Comparison of ENCODE assay signal across 17 mouse cellular contexts in the genomic region with DNA sequence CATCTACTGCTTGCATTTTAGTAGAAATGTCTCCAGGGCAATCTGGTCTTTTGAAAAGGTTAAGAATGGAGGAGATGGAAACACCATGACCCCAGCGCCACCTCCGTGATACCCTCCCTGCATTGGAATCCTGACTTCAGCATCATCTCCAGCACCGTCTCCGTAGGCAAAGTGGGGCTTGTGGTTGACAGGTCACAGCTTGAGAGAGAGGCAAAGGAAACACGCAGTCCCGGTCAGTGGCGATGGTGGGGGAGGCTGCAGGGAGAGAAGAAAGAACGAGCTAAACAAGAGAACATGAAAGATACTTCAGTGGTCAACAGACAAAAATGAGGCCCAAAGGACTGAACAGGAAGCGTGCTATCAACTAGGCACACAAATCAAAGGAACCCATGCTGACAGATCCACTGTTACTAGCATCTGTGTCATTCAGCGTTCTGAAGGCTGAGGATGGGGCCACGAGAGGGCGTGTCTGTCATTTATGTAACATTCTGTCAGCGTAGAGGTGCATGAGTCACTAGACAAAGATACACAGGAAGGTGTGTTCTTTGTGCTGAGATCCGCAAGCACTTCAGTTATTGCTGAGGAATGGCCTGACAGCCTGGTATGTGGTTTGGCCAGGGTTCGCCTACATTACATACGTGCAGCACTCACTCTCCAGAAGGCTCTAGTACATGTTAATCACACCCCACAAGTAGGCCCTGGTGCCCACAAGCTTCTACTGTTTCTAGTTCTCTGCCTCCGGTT. TPM values are rescaled to one million over a fixed set of nuclear protein-coding genes. Genes with fewer than 3 reads are reported as not detected.
DNase-seq lines count a peak whose midpoint lies in the region; ATAC-seq and TF ChIP-seq lines count a peak whose summit lies in the region.
"Had no signal": no experiment of that assay in that cellular context is flagged by ENCODE, and none has a peak within 500 bp of the region (broad histone marks: within the 10 kb centered on the region; RNA-seq: fewer than 3 reads in every experiment).

No protein-coding gene starts in this region.

- no peak overlapping the region for H3ac ChIP-seq in C2C12 (ENCODE audit: control insufficient read depth, insufficient read length, low read depth)

- H3K4me1 ChIP-seq in intestine, embryonic 16.5 days (ENCODE audit: control insufficient read depth, insufficient read depth, low read length): peaks cover 6% of the 10 kb centered on the region; the same call in 1 of the 2 replicates
- H3K4me1 ChIP-seq in midbrain, embryonic 15.5 days: no peaks in the 10 kb centered on the region
- no peaks in the 10 kb centered on the region for H3K4me1 ChIP-seq in hindbrain, embryonic 16.5 days (ENCODE audit: control insufficient read depth, insufficient read depth, low read depth, low read length)
- H3K4me1 ChIP-seq: hindbrain, embryonic 12.5 days; liver, embryonic 15.5 days had no signal

- H3K79me3 ChIP-seq in C2C12 (ENCODE audit: low read depth): no peaks in the 10 kb centered on the region

- no peak overlapping the region for H3K9ac ChIP-seq in intestine, embryonic 16.5 days (ENCODE audit: low read depth, low read length)
- no peak overlapping the region for H3K9ac ChIP-seq in midbrain, embryonic 15.5 days
- no peak overlapping the region for H3K9ac ChIP-seq in hindbrain, embryonic 16.5 days (ENCODE audit: low read depth, low read length)
- H3K9ac ChIP-seq: forebrain, postnatal 0 days; hindbrain, embryonic 12.5 days; liver, embryonic 15.5 days had no signal

- H3K27ac ChIP-seq in intestine, embryonic 16.5 days (ENCODE audit: low read length): no peak overlapping the region
- H3K27ac ChIP-seq in midbrain, embryonic 15.5 days: no peak overlapping the region
- no peak overlapping the region for H3K27ac ChIP-seq in hindbrain, embryonic 16.5 days (ENCODE audit: low read depth, low read length)
- H3K27ac ChIP-seq: hindbrain, embryonic 12.5 days; liver, embryonic 15.5 days had no signal

- WGBS in intestine, embryonic 16.5 days: 66% methylated on average over 17 of the region's 17 CpGs
- WGBS in midbrain, embryonic 15.5 days: 86% methylated on average over 17 of the region's 17 CpGs
- WGBS in hindbrain, embryonic 16.5 days: 80% methylated on average over 17 of the region's 17 CpGs

- DNase-seq in 3T3-L1 (ENCODE audit: low read depth, low spot score): peak; percentile 34
- peak; percentile 44 to 62 for DNase-seq in lung, postnatal 4 days
- no peak for DNase-seq in gastrocnemius, adult 8-10 months (ENCODE audit: low spot score in 2 of 2)
- DNase-seq: adrenal gland, adult 2 months; embryo, embryonic 11 days; forebrain, postnatal 0 days; kidney, postnatal 14 days; thymus, adult 2 months had no signal

- no peaks in the 10 kb centered on the region for H3K9me3 ChIP-seq in intestine, embryonic 16.5 days (ENCODE audit: control insufficient read depth, low read length)
- no peaks in the 10 kb centered on the region for H3K9me3 ChIP-seq in midbrain, embryonic 15.5 days
- H3K9me3 ChIP-seq in hindbrain, embryonic 16.5 days (ENCODE audit: control insufficient read depth, low read length): no peaks in the 10 kb centered on the region
- H3K9me3 ChIP-seq: hindbrain, embryonic 12.5 days; liver, embryonic 15.5 days had no signal

- H3K36me3 ChIP-seq in C2C12 (ENCODE audit: control insufficient read depth, insufficient read depth): no peaks in the 10 kb centered on the region
- no peaks in the 10 kb centered on the region for H3K36me3 ChIP-seq in intestine, embryonic 16.5 days (ENCODE audit: control insufficient read depth, insufficient read depth, low read length)
- H3K36me3 ChIP-seq in midbrain, embryonic 15.5 days (replicated peaks): no peaks in the 10 kb centered on the region
- H3K36me3 ChIP-seq in hindbrain, embryonic 16.5 days (ENCODE audit: control insufficient read depth, insufficient read depth, low read length): no peaks in the 10 kb centered on the region
- H3K36me3 ChIP-seq: G1E; hindbrain, embryonic 12.5 days; liver, embryonic 15.5 days had no signal

- no peaks in the 10 kb centered on the region for H3K27me3 ChIP-seq in C2C12 (ENCODE audit: control insufficient read depth, insufficient read depth, insufficient read length)
- no peaks in the 10 kb centered on the region for H3K27me3 ChIP-seq in intestine, embryonic 16.5 days (replicated peaks; ENCODE audit: control insufficient read depth, insufficient read depth, low read length)
- H3K27me3 ChIP-seq in midbrain, embryonic 15.5 days (replicated peaks): no peaks in the 10 kb centered on the region
- H3K27me3 ChIP-seq in hindbrain, embryonic 16.5 days (replicated peaks; ENCODE audit: control insufficient read depth, insufficient read depth, low read length): no peaks in the 10 kb centered on the region
- H3K27me3 ChIP-seq: hindbrain, embryonic 12.5 days; liver, embryonic 15.5 days had no signal

- H3K4me2 ChIP-seq in intestine, embryonic 16.5 days (ENCODE audit: low read depth, low read length): no peak overlapping the region
- H3K4me2 ChIP-seq in midbrain, embryonic 15.5 days: no peak overlapping the region
- H3K4me2 ChIP-seq in hindbrain, embryonic 16.5 days (ENCODE audit: low read length): no peak overlapping the region
- H3K4me2 ChIP-seq: hindbrain, embryonic 12.5 days; liver, embryonic 15.5 days had no signal

- peak; percentile 81 for ATAC-seq in intestine, embryonic 16.5 days
- ATAC-seq in midbrain, embryonic 15.5 days (replicated peaks): no peak
- ATAC-seq in hindbrain, embryonic 16.5 days: no peak
- ATAC-seq: forebrain, postnatal 0 days had no signal

- TF ChIP-seq CTCF in C2C12 (IDR thresholded peaks at IDR 0.05; ENCODE audit: control insufficient read depth, insufficient read depth, insufficient read length): no peak

- no peaks in the 10 kb centered on the region for H3K79me2 ChIP-seq in C2C12 (ENCODE audit: control insufficient read depth, insufficient read depth)

- no peak overlapping the region for H3K4me3 ChIP-seq in C2C12 (ENCODE audit: insufficient read depth, poor library complexity, severe bottlenecking)
- H3K4me3 ChIP-seq in intestine, embryonic 16.5 days (ENCODE audit: low read length): no peak overlapping the region
- H3K4me3 ChIP-seq in midbrain, embryonic 15.5 days: no peak overlapping the region
- H3K4me3 ChIP-seq in hindbrain, embryonic 16.5 days (ENCODE audit: low read length): no peak overlapping the region
- H3K4me3 ChIP-seq: hindbrain, embryonic 12.5 days; liver, embryonic 15.5 days had no signal

TF ChIP-seq in C2C12, 6 proteins besides CTCF, POLR2A, EP300 and RAD21:
- TF ChIP-seq USF1 (IDR thresholded peaks at IDR 0.05; ENCODE audit: low read depth): no peak
- peak; percentile 66 for TF ChIP-seq MAX (IDR thresholded peaks at IDR 0.05)
- TF ChIP-seq MYOG (IDR thresholded peaks at IDR 0.05; ENCODE audit: control insufficient read depth, extremely low read depth, insufficient read length): no peak

RNA-seq across cellular contexts. Expression of gene Krt31, which starts 17.1 kb away (rescaled TPM):
- not detected for polyA plus RNA-seq in C2C12 (2012; fragmentation: generic; extraction: Trizol)
- polyA plus RNA-seq in intestine, embryonic 16.5 days (2015; fragmentation: Nextera tagmentation; extraction: Ambion mirVana): not detected in 2 replicates
- not detected in 2 replicates for polyA plus RNA-seq in midbrain, embryonic 15.5 days (2015; fragmentation: Nextera tagmentation; extraction: Ambion mirVana)
- not detected in 2 replicates for polyA plus RNA-seq in hindbrain, embryonic 16.5 days (2015; fragmentation: Nextera tagmentation; extraction: Ambion mirVana)
- total RNA-seq in gastrocnemius, adult 8-10 months (2022): not detected
- total RNA-seq: adrenal gland, adult 2 months; forebrain, postnatal 0 days; G1E; left cerebral cortex, postnatal 14 days; neutrophil, adult 5-6 weeks had no signal
- polyA plus RNA-seq: adrenal gland, adult 2 months; forebrain, postnatal 0 days; G1E; hindbrain, embryonic 12.5 days; liver, embryonic 15.5 days had no signal

RNA-seq across cellular contexts. Expression of gene Krt32, which starts 20.6 kb away (rescaled TPM):
- not detected for polyA plus RNA-seq in C2C12 (2012; fragmentation: generic; extraction: Trizol)
- not detected in 2 replicates for polyA plus RNA-seq in intestine, embryonic 16.5 days (2015; fragmentation: Nextera tagmentation; extraction: Ambion mirVana)
- polyA plus RNA-seq in midbrain, embryonic 15.5 days (2015; fragmentation: Nextera tagmentation; extraction: Ambion mirVana): not detected in 2 replicates
- not detected in 2 replicates for polyA plus RNA-seq in hindbrain, embryonic 16.5 days (2015; fragmentation: Nextera tagmentation; extraction: Ambion mirVana)
- not detected for total RNA-seq in gastrocnemius, adult 8-10 months (2022)
- total RNA-seq: adrenal gland, adult 2 months; forebrain, postnatal 0 days; G1E; left cerebral cortex, postnatal 14 days; neutrophil, adult 5-6 weeks had no signal
- polyA plus RNA-seq: adrenal gland, adult 2 months; forebrain, postnatal 0 days; G1E; hindbrain, embryonic 12.5 days; liver, embryonic 15.5 days had no signal

RNA-seq across cellular contexts. Expression of gene Krt34, which starts 26.1 kb away (rescaled TPM):
- polyA plus RNA-seq in C2C12 (2012; fragmentation: generic; extraction: Trizol): not detected
- polyA plus RNA-seq in intestine, embryonic 16.5 days (2015; fragmentation: Nextera tagmentation; extraction: Ambion mirVana): not detected in 2 replicates
- polyA plus RNA-seq in midbrain, embryonic 15.5 days (2015; fragmentation: Nextera tagmentation; extraction: Ambion mirVana): not detected in 2 replicates
- not detected in 2 replicates for polyA plus RNA-seq in hindbrain, embryonic 16.5 days (2015; fragmentation: Nextera tagmentation; extraction: Ambion mirVana)
- total RNA-seq in gastrocnemius, adult 8-10 months (2022): not detected
- total RNA-seq: adrenal gland, adult 2 months; forebrain, postnatal 0 days; G1E; left cerebral cortex, postnatal 14 days; neutrophil, adult 5-6 weeks had no signal
- polyA plus RNA-seq: adrenal gland, adult 2 months; G1E; hindbrain, embryonic 12.5 days; liver, embryonic 15.5 days; thymus, adult 2 months had no signal

RNA-seq across cellular contexts. Expression of gene Krt35, which starts 28.6 kb away (rescaled TPM):
- not detected for polyA plus RNA-seq in C2C12 (2012; fragmentation: generic; extraction: Trizol)
- polyA plus RNA-seq in intestine, embryonic 16.5 days (2015; fragmentation: Nextera tagmentation; extraction: Ambion mirVana): 0.07 and 0.12 TPM in 2 replicates
- not detected in 2 replicates for polyA plus RNA-seq in midbrain, embryonic 15.5 days (2015; fragmentation: Nextera tagmentation; extraction: Ambion mirVana)
- not detected in 2 replicates for polyA plus RNA-seq in hindbrain, embryonic 16.5 days (2015; fragmentation: Nextera tagmentation; extraction: Ambion mirVana)
- not detected for total RNA-seq in gastrocnemius, adult 8-10 months (2022)
- total RNA-seq: adrenal gland, adult 2 months; forebrain, postnatal 0 days; G1E; left cerebral cortex, postnatal 14 days; neutrophil, adult 5-6 weeks had no signal
- polyA plus RNA-seq: adrenal gland, adult 2 months; forebrain, postnatal 0 days; G1E; hindbrain, embryonic 12.5 days; liver, embryonic 15.5 days had no signal

RNA-seq across cellular contexts. Expression of gene Krt33b, which starts 37.8 kb away (rescaled TPM):
- not detected for polyA plus RNA-seq in C2C12 (2012; fragmentation: generic; extraction: Trizol)
- polyA plus RNA-seq in intestine, embryonic 16.5 days (2015; fragmentation: Nextera tagmentation; extraction: Ambion mirVana): not detected in 2 replicates
- not detected in 2 replicates for polyA plus RNA-seq in midbrain, embryonic 15.5 days (2015; fragmentation: Nextera tagmentation; extraction: Ambion mirVana)
- polyA plus RNA-seq in hindbrain, embryonic 16.5 days (2015; fragmentation: Nextera tagmentation; extraction: Ambion mirVana): 0.12 and 0.13 TPM in 2 replicates
- total RNA-seq in gastrocnemius, adult 8-10 months (2022): not detected
- total RNA-seq: adrenal gland, adult 2 months; forebrain, postnatal 0 days; G1E; left cerebral cortex, postnatal 14 days; neutrophil, adult 5-6 weeks had no signal
- polyA plus RNA-seq: adrenal gland, adult 2 months; forebrain, postnatal 0 days; G1E; hindbrain, embryonic 12.5 days; liver, embryonic 15.5 days had no signal

Comparison
In these comparisons a context has a peak if more than half of its experiments do, and no peak if none do; other contexts are left out.
1. DNase-seq: peak in 3T3-L1 (single experiment) and lung, postnatal 4 days (2 of 2); none in gastrocnemius, adult 8-10 months (0 of 2).